Mouse (Mus musculus) duodenum, adult 2 months (tissue): ENCODE results near the gene Serpine1. TPM values are rescaled to one million over a fixed set of nuclear protein-coding genes. Genes with fewer than 3 reads are reported as not detected.

Experiments
- polyA plus RNA-seq: library from polyadenylated mRNA; depleted of rRNA; stranded (reverse); fragments of >200 nt; gene quantifications from 2 replicates; pipeline ENCODE4 v1.2.3, GENCODE M21; 2012; ENCODE audit warnings: low replicate concordance; rRNA removed

The Serpine1 gene
- polyA plus RNA-seq, result 0.34 and 0.76 TPM in 2 replicates

DNA sequence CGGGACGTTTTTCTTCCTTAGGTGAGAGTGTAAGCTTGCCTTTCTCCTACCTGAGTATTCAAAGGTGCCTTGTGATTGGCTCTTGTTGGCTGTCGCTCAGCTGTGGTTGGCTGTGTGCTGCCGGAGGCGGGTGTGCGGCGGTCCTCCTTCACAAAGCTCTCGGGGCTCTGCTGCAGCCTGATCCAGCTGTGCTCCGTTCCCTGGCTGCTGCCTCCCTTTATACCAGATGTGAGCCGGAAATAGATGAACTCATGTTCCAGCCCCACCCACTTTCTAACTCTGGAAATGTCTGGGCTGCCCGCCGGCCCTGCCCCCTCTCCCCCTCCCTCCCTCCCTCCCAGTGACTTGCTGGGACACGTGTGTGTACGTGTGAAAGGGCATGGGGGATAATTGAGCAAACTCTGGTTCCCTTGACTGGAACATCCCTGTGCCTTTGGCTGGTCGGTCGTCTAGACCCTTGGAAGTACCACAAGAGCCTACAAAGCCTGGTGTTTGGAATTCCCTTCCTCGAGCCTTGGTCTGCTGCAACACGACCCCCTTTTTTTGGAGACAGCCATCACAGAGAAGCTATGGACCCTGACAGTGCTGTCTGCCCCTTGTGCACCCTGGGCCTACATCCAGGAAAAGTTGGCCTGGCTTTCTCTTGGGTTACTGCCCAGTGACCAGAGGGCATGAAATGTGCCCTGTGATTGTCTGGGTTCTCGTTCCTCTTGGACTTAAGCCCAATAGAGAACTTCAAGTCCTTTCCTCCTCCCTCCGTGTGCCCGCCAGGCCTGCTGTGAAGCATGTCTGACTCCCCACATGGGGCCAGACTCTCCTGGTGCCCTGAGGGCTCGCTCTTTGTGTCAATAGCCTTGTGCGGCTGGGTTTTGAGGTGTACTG lies at the start of gene Serpine1:
Gene Serpine1, minus strand, starts transcription at position 190 of the 882 bp plus-strand sequence.

DNA sequence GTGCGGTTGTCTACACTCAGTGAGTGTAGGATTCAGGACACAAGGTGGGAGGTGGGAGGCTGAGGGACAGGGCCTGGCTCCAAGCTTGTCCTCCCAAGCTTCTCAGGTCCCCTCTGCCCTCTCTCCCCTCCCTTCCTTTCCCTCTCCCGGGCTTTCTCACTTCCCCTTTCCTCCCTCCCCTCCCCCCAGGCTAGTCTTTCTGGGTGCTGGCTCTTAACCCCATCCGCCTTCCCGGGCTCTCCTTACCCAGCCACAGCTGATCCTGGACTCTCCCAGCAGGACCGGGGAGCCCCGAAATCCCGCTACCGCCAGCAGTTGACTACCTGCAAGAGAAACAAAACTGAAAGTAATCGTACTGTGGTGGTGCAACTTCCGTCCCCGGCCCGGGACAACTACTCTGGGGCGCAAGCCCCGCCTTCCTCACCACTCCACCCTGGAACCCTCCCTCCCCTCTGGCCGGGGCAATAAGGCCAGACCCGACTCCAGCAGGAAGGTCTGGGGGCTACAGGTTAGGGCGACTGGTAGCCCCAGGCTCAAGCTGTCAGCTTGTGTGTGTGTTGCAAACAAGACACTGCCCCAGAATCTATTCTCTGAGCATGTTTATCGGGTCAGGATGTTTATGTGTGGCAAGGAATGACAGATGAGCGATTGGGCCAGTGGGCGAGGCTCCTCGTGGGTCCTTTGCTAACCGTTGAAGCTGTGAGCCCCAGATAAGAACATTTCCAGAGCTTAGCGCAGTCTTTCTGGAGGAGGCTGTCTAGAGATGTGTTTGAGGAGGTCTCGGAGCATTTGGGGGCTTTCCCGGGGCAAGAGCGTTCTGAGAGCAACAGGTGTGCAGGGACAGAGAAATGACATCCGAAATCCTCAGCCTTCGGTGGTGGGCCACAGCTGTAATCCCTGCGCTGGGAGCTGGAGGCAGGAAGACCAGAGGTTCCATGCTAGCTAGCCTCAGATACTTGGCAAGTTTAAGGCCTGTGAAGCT lies 44.1 kb upstream of the Serpine1 start, which contains the start of gene Trim56:
Gene Trim56, minus strand, starts transcription at position 344 of the 982 bp plus-strand sequence.

GRCm38 (mm10) chr5:137045402-137046323 lies 26.4 kb downstream of the Serpine1 start, which contains the start of gene Ap1s1:
Ap1s1 (minus strand) TSS chr5:137046135.

GRCm38 (mm10) chr5:137026092-137026491 lies 46.0 kb downstream of the Serpine1 start, which contains the start of gene Vgf:
Vgf (plus strand) TSS chr5:137026392.

Other genes with a start within 250 kb of the Serpine1 start
- 0.29 and 0.55 TPM in 2 replicates for gene Col26a1, start 189.1 kb downstream of the Serpine1 start, polyA plus RNA-seq
- gene Ift22, start 164.1 kb downstream of the Serpine1 start, polyA plus RNA-seq, result 12.3 and 18.7 TPM in 2 replicates
- 173 and 361 TPM in 2 replicates for gene Fis1, start 119.0 kb downstream of the Serpine1 start, polyA plus RNA-seq
- 469 and 841 TPM in 2 replicates for gene Cldn15, start 105.7 kb downstream of the Serpine1 start, polyA plus RNA-seq
- 25.6 and 30.1 TPM in 2 replicates for gene Plod3, start 85.2 kb downstream of the Serpine1 start, polyA plus RNA-seq
- 118 and 160 TPM in 2 replicates for gene Znhit1, start 84.2 kb downstream of the Serpine1 start, polyA plus RNA-seq
- 0.69 and 1.00 TPM in 2 replicates for gene Vgf, start 45.9 kb downstream of the Serpine1 start, polyA plus RNA-seq
- 65.3 and 89.3 TPM in 2 replicates for gene Ap1s1, start 26.1 kb downstream of the Serpine1 start, polyA plus RNA-seq
- 7.5 and 10.2 TPM in 2 replicates for gene Trim56, start 43.9 kb upstream of the Serpine1 start, polyA plus RNA-seq
- gene Muc3, start 77.1 kb upstream of the Serpine1 start, polyA plus RNA-seq, result 89.1 and 301 TPM in 2 replicates
- gene Muc3a, start 140.1 kb upstream of the Serpine1 start, polyA plus RNA-seq, result 54.3 and 56.9 TPM in 2 replicates
- gene Ache, start 215.3 kb upstream of the Serpine1 start, polyA plus RNA-seq, result 6.9 and 12.6 TPM in 2 replicates
- 12.4 and 23.2 TPM in 2 replicates for gene Ufsp1, start 222.4 kb upstream of the Serpine1 start, polyA plus RNA-seq
- gene Srrt, start 235.4 kb upstream of the Serpine1 start, polyA plus RNA-seq, result 102 and 115 TPM in 2 replicates
- gene Trip6, start 242.1 kb upstream of the Serpine1 start, polyA plus RNA-seq, result 10.1 and 23.7 TPM in 2 replicates